Mouse (Mus musculus) liver, embryonic 14.5 days (tissue): ENCODE data around the gene Rnf186.

Source experiments
- CTCF ChIP-seq: IDR thresholded peaks from 2 replicates; pipeline ENCODE4 v1.5.1; 2016; ENCODE audit warnings: antibody characterized with exemption, low read depth, control low read depth
- EP300 ChIP-seq: IDR thresholded peaks from 2 replicates; pipeline ENCODE4 v1.6.1; 2016; ENCODE audit warnings: antibody characterized with exemption, low read depth

- TF ChIP-seq CTCF = no peak
- TF ChIP-seq EP300 = no peak
Observed at GRCm38 (mm10) chr4:138959926-138960325, 7.0 kb upstream of the Rnf186 start.
